Mouse (Mus musculus) testis, adult 2 months (tissue): ENCODE data around the gene Cpvl. TPM values are rescaled to one million over a fixed set of nuclear protein-coding genes. Genes with fewer than 3 reads are reported as not detected.

Experiments used
- H3K27ac ChIP-seq: fragments of 200-500 bp; 2 replicates; pipeline ENCODE4 v1.5.1; 2012; ENCODE audit warnings: low read depth, low read length; ENCODE audit not compliant: control insufficient read depth, insufficient read depth
- H3K27me3 ChIP-seq: fragments of 200-500 bp; 2 replicates; pipeline ENCODE4 v1.6.1; 2012; ENCODE audit warnings: mild to moderate bottlenecking, low read length, moderate library complexity; ENCODE audit not compliant: control insufficient read depth, insufficient read depth
- H3K36me3 ChIP-seq: fragments of 200-500 bp; 2 replicates; pipeline ENCODE4 v1.6.1; 2012; ENCODE audit warnings: mild to moderate bottlenecking, low read length; ENCODE audit not compliant: control insufficient read depth, insufficient read depth
- H3K4me1 ChIP-seq: fragments of 200-500 bp; 2 replicates; pipeline ENCODE4 v1.6.1; 2012; ENCODE audit warnings: low read length; ENCODE audit not compliant: control insufficient read depth, insufficient read depth
- H3K4me3 ChIP-seq: fragments of 200-500 bp; 2 replicates; pipeline ENCODE4 v1.5.1; 2012; ENCODE audit warnings: low read depth, mild to moderate bottlenecking, low read length, moderate library complexity, mixed read lengths; ENCODE audit not compliant: control insufficient read depth
- CTCF ChIP-seq: fragments of 200-500 bp; IDR thresholded peaks from 2 replicates; pipeline ENCODE4 v1.5.1; 2012; ENCODE audit warnings: low read depth, mild to moderate bottlenecking, inconsistent platforms, low read length, moderate library complexity; ENCODE audit not compliant: control insufficient read depth, insufficient read depth, insufficient replicate concordance
- POLR2A ChIP-seq: fragments of 200-500 bp; IDR thresholded peaks from 2 replicates; pipeline ENCODE4 v1.6.1; 2012; ENCODE audit warnings: low read depth, mild to moderate bottlenecking, inconsistent platforms, low read length, moderate library complexity; ENCODE audit not compliant: control insufficient read depth
- polyA plus RNA-seq: library from polyadenylated mRNA; depleted of rRNA; stranded (reverse); fragments of >200 nt; gene quantifications from 2 replicates; pipeline ENCODE4 v1.2.3, GENCODE M21; 2012

The Cpvl gene
- polyA plus RNA-seq, 1 experiment, result 18.9 TPM

GRCm38 (mm10) chr6:53951421-53951820 is 27.1 kb downstream of the Cpvl start:
- Histone ChIP-seq H3K4me1 (no peaks in the 10 kb centered on the region; the same call in 1 of the 2 replicates), H3K36me3 (no peaks in the 10 kb centered on the region), H3K27me3 (no peaks in the 10 kb centered on the region), H3K4me3 (no peak overlapping the region), H3K27ac (no peak overlapping the region)
- TF ChIP-seq POLR2A, result no peak
- no peak for TF ChIP-seq CTCF

GRCm38 (mm10) chr6:53950876-53951275 is 27.6 kb downstream of the Cpvl start:
- Histone ChIP-seq H3K27me3 (no peaks in the 10 kb centered on the region), H3K4me1 (no peaks in the 10 kb centered on the region; the same call in 1 of the 2 replicates), H3K4me3 (no peak overlapping the region), H3K27ac (peak overlapping the region; percentile 2; the same call in 1 of the 2 replicates), H3K36me3 (no peaks in the 10 kb centered on the region)
- TF ChIP-seq CTCF (no peak), POLR2A (no peak)

- no peaks in the 10 kb centered on the region for H3K27me3 ChIP-seq
- H3K27ac ChIP-seq, result no peak overlapping the region
- H3K4me1 ChIP-seq, result no peaks in the 10 kb centered on the region; the same call in 1 of the 2 replicates
- H3K36me3 ChIP-seq, result no peaks in the 10 kb centered on the region
- TF ChIP-seq POLR2A (no peak), CTCF (no peak)
- no peak overlapping the region for H3K4me3 ChIP-seq
Measured at GRCm38 (mm10) chr6:53948388-53949035, 30.0 kb downstream of the Cpvl start.

DNA sequence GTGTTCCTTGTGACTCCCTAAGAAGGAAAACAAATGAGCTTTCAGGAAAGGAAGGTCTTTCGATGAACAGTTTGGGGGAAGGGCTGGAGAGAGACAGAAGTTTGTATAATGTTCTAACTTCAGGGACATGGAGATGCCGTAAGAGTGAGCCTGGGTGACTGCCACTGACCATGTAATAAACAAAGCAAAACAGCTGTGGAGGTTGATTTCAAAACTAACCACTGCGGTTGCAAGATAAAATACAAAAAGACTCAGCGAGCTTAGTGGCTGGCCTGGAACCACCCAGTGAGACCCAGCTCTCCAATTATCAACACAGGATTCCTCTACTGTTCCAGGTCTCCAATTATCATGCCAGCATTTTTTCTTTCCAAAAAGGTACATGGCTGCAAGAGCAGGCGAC is 33.6 kb downstream of the Cpvl start:
- no peaks in the 10 kb centered on the region for H3K36me3 ChIP-seq
- no peaks in the 10 kb centered on the region for H3K4me1 ChIP-seq
- no peak for TF ChIP-seq POLR2A
- no peak for TF ChIP-seq CTCF
- H3K27ac ChIP-seq, result no peak overlapping the region
- no peak overlapping the region for H3K4me3 ChIP-seq
- no peaks in the 10 kb centered on the region for H3K27me3 ChIP-seq

- Histone ChIP-seq H3K36me3 (no peaks in the 10 kb centered on the region), H3K4me3 (no peak overlapping the region), H3K27me3 (no peaks in the 10 kb centered on the region), H3K27ac (no peak overlapping the region), H3K4me1 (no peaks in the 10 kb centered on the region)
- no peak for TF ChIP-seq CTCF
- TF ChIP-seq POLR2A, result no peak
Measured at GRCm38 (mm10) chr6:53944417-53944816, 34.1 kb downstream of the Cpvl start.

GRCm38 (mm10) chr6:53942190-53942831 is 36.2 kb downstream of the Cpvl start:
- H3K27ac ChIP-seq, result no peak overlapping the region
- no peaks in the 10 kb centered on the region for H3K4me1 ChIP-seq
- no peaks in the 10 kb centered on the region for H3K36me3 ChIP-seq
- no peak for TF ChIP-seq POLR2A
- TF ChIP-seq CTCF, result no peak
- H3K27me3 ChIP-seq, result no peaks in the 10 kb centered on the region
- no peak overlapping the region for H3K4me3 ChIP-seq

DNA sequence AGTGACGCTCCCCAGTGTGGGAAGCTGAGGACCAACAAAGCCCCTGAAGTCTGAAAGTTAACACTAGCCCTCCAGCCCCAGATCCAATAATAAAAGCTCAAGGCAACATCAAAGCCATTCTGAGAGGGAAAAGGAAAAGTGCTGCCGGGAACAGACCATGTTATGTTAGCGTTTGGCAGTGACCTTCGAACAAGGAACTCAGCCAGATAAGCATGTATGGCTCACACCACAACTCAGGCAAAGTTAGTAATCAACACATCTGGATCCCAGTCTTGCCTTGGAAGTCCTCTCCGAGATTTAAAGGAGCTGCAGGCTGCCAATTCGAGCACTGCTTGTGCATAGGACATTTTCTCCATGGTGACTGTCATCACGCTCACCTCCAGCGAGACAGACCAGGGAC is 38.7 kb downstream of the Cpvl start:
- no peaks in the 10 kb centered on the region for H3K4me1 ChIP-seq
- no peak overlapping the region for H3K27ac ChIP-seq

More for the DNA sequence above, 38.7 kb downstream of the Cpvl start:
- Histone ChIP-seq H3K36me3 (no peaks in the 10 kb centered on the region), H3K27me3 (no peaks in the 10 kb centered on the region), H3K4me3 (no peak overlapping the region)
- TF ChIP-seq POLR2A, result no peak
- no peak for TF ChIP-seq CTCF
